Mouse (Mus musculus): Measurements from ENCODE around the gene Nrf1.

The Nrf1 gene

GRCm38 (mm10) chr6:30176496-30176895 lies 128.7 kb downstream of the Nrf1 start:
- no peak for DNase-seq

- no peak for DNase-seq
Observed at GRCm38 (mm10) chr6:30177305-30177704, 129.5 kb downstream of the Nrf1 start.

GRCm38 (mm10) chr6:30178023-30178639 lies 130.3 kb downstream of the Nrf1 start:
- no peak for DNase-seq

GRCm38 (mm10) chr6:30179046-30179445 lies 131.3 kb downstream of the Nrf1 start:
- no peak for DNase-seq

GRCm38 (mm10) chr6:30180321-30180720 lies 132.5 kb downstream of the Nrf1 start:
- no peak for DNase-seq

- DNase-seq = no peak
Observed at GRCm38 (mm10) chr6:30182038-30182437, 134.2 kb downstream of the Nrf1 start.

- no peak for DNase-seq
Observed at GRCm38 (mm10) chr6:30183624-30184023, 135.8 kb downstream of the Nrf1 start.

GRCm38 (mm10) chr6:30195656-30196055 lies 147.9 kb downstream of the Nrf1 start:
- DNase-seq = no peak

GRCm38 (mm10) chr6:30196143-30196542 lies 148.4 kb downstream of the Nrf1 start:
- no peak for DNase-seq
